Mouse (Mus musculus): ENCODE measurements around the gene Arfgef2. TPM values are rescaled to one million over a fixed set of nuclear protein-coding genes. Genes with fewer than 3 reads are reported as not detected.

The Arfgef2 gene
- 3.8 and 4.2 TPM in 2 replicates for polyA plus RNA-seq (2014; fragmentation: Nextera tagmentation; extraction: Ambion mirVana)

- peak within 1 kb of the TSS; percentile 87 for H3K4me2 ChIP-seq (replicated peaks; ENCODE audit: low read depth, low read length)
- peak; percentile 87 for DNase-seq (ENCODE audit: low spot score)
- ATAC-seq (ENCODE audit: low FRiP score): peak; percentile 89
- H3K4me1 ChIP-seq (replicated peaks; ENCODE audit: control insufficient read depth, insufficient read depth, low read length): 0 out of 2 replicates have a peak, but pooled peaks cover 2% of the 10 kb centered on the region
- no peaks in the 10 kb centered on the region for H3K27me3 ChIP-seq (ENCODE audit: control insufficient read depth, insufficient read depth, low read length)
- no peaks in the 10 kb centered on the region for H3K9me3 ChIP-seq (ENCODE audit: control insufficient read depth, low read length)
- no peaks in the 10 kb centered on the region for H3K36me3 ChIP-seq (ENCODE audit: control insufficient read depth, insufficient read depth, low read length)
- H3K9ac ChIP-seq (ENCODE audit: low read depth, low read length): peak within 1 kb of the TSS; percentile 74
- WGBS: under 1% methylated on average over 39 of the region's 76 CpGs
- H3K27ac ChIP-seq (ENCODE audit: low read depth, low read length): 0 out of 2 replicates have a peak within 1 kb of the TSS, but pooled peaks have one; percentile 27
- peak within 1 kb of the TSS; percentile 84 for H3K4me3 ChIP-seq (ENCODE audit: low read depth, low read length)
These were observed at the start of gene Arfgef2 for GRCm38 (mm10) chr2:166805250-166806172. Gene Arfgef2, plus strand, starts transcription at chr2:166805588.

GRCm38 (mm10) chr2:166757969-166758368 lies 47.4 kb upstream of the Arfgef2 start:
- no peak overlapping the region for H3K4me3 ChIP-seq (ENCODE audit: low read depth, low read length)
- H3K27ac ChIP-seq (ENCODE audit: low read depth, low read length): no peak overlapping the region
- no peak overlapping the region for H3K9ac ChIP-seq (ENCODE audit: low read depth, low read length)
- no peaks in the 10 kb centered on the region for H3K4me1 ChIP-seq (replicated peaks; ENCODE audit: control insufficient read depth, insufficient read depth, low read length)
- 35% methylated on average over 3 of the region's 3 CpGs for WGBS
- no peaks in the 10 kb centered on the region for H3K36me3 ChIP-seq (ENCODE audit: control insufficient read depth, insufficient read depth, low read length)
- H3K9me3 ChIP-seq (ENCODE audit: control insufficient read depth, low read length): no peaks in the 10 kb centered on the region
- no peak overlapping the region for H3K4me2 ChIP-seq (replicated peaks; ENCODE audit: low read depth, low read length)
- ATAC-seq (ENCODE audit: low FRiP score): no peak
- no peak for DNase-seq (ENCODE audit: low spot score)
- no peaks in the 10 kb centered on the region for H3K27me3 ChIP-seq (ENCODE audit: control insufficient read depth, insufficient read depth, low read length)

- WGBS: 8% methylated on average over 5 of the region's 5 CpGs
- H3K27ac ChIP-seq (ENCODE audit: low read depth, low read length): peak overlapping the region; percentile 45; the same call in 1 of the 2 replicates
- peak; percentile 34 for DNase-seq (ENCODE audit: low spot score)
These were observed 41.3 kb upstream of the Arfgef2 start for GRCm38 (mm10) chr2:166764051-166764450.

GRCm38 (mm10) chr2:166767591-166767990 lies 37.8 kb upstream of the Arfgef2 start:
- no peak overlapping the region for H3K27ac ChIP-seq (ENCODE audit: low read depth, low read length)
- H3K27me3 ChIP-seq (ENCODE audit: control insufficient read depth, insufficient read depth, low read length): no peaks in the 10 kb centered on the region
- H3K4me1 ChIP-seq (replicated peaks; ENCODE audit: control insufficient read depth, insufficient read depth, low read length): 0 out of 2 replicates have a peak, but pooled peaks cover 2% of the 10 kb centered on the region
- 72% methylated on average over 9 of the region's 9 CpGs for WGBS
- DNase-seq (ENCODE audit: low spot score) (no peak), ATAC-seq (ENCODE audit: low FRiP score) (no peak)
- H3K9ac ChIP-seq (ENCODE audit: low read depth, low read length): no peak overlapping the region
- no peak overlapping the region for H3K4me2 ChIP-seq (replicated peaks; ENCODE audit: low read depth, low read length)
- no peak overlapping the region for H3K4me3 ChIP-seq (ENCODE audit: low read depth, low read length)
- no peaks in the 10 kb centered on the region for H3K36me3 ChIP-seq (ENCODE audit: control insufficient read depth, insufficient read depth, low read length)
- H3K9me3 ChIP-seq (ENCODE audit: control insufficient read depth, low read length): no peaks in the 10 kb centered on the region

More at GRCm38 (mm10) chr2:166764051-166764450, 41.3 kb upstream of the Arfgef2 start:
- no peaks in the 10 kb centered on the region for H3K9me3 ChIP-seq (ENCODE audit: control insufficient read depth, low read length)
- H3K4me1 ChIP-seq (replicated peaks; ENCODE audit: control insufficient read depth, insufficient read depth, low read length): 0 out of 2 replicates have a peak, but pooled peaks cover 2% of the 10 kb centered on the region
- no peak overlapping the region for H3K4me2 ChIP-seq (replicated peaks; ENCODE audit: low read depth, low read length)
- no peak for ATAC-seq (ENCODE audit: low FRiP score)
- no peak overlapping the region for H3K4me3 ChIP-seq (ENCODE audit: low read depth, low read length)
- no peaks in the 10 kb centered on the region for H3K36me3 ChIP-seq (ENCODE audit: control insufficient read depth, insufficient read depth, low read length)
- no peak overlapping the region for H3K9ac ChIP-seq (ENCODE audit: low read depth, low read length)
- no peaks in the 10 kb centered on the region for H3K27me3 ChIP-seq (ENCODE audit: control insufficient read depth, insufficient read depth, low read length)

GRCm38 (mm10) chr2:166771396-166771795 lies 34.0 kb upstream of the Arfgef2 start:
- Histone ChIP-seq H3K4me3 (ENCODE audit: low read depth, low read length) (no peak overlapping the region), H3K9me3 (ENCODE audit: control insufficient read depth, low read length) (no peaks in the 10 kb centered on the region), H3K4me2 (replicated peaks; ENCODE audit: low read depth, low read length) (no peak overlapping the region), H3K27ac (ENCODE audit: low read depth, low read length) (no peak overlapping the region), H3K9ac (ENCODE audit: low read depth, low read length) (no peak overlapping the region), H3K27me3 (ENCODE audit: control insufficient read depth, insufficient read depth, low read length) (no peaks in the 10 kb centered on the region), H3K36me3 (ENCODE audit: control insufficient read depth, insufficient read depth, low read length) (no peaks in the 10 kb centered on the region), H3K4me1 (replicated peaks; ENCODE audit: control insufficient read depth, insufficient read depth, low read length) (no peaks in the 10 kb centered on the region)
- ATAC-seq (ENCODE audit: low FRiP score) (no peak), DNase-seq (ENCODE audit: low spot score) (no peak)
- WGBS: 60% methylated on average over 11 of the region's 11 CpGs

GRCm38 (mm10) chr2:166773587-166773986 lies 31.8 kb upstream of the Arfgef2 start:
- Histone ChIP-seq H3K27me3 (ENCODE audit: control insufficient read depth, insufficient read depth, low read length) (no peaks in the 10 kb centered on the region), H3K36me3 (ENCODE audit: control insufficient read depth, insufficient read depth, low read length) (no peaks in the 10 kb centered on the region), H3K9me3 (ENCODE audit: control insufficient read depth, low read length) (no peaks in the 10 kb centered on the region), H3K9ac (ENCODE audit: low read depth, low read length) (no peak overlapping the region), H3K4me1 (replicated peaks; ENCODE audit: control insufficient read depth, insufficient read depth, low read length) (no peaks in the 10 kb centered on the region), H3K4me3 (ENCODE audit: low read depth, low read length) (no peak overlapping the region), H3K27ac (ENCODE audit: low read depth, low read length) (no peak overlapping the region), H3K4me2 (replicated peaks; ENCODE audit: low read depth, low read length) (no peak overlapping the region)
- ATAC-seq (ENCODE audit: low FRiP score) (no peak), DNase-seq (ENCODE audit: low spot score) (no peak)
- WGBS: 72% methylated on average over 10 of the region's 10 CpGs

- WGBS: 91% methylated on average over 10 of the region's 10 CpGs
- H3K4me3 ChIP-seq (ENCODE audit: low read depth, low read length): no peak overlapping the region
- no peak overlapping the region for H3K27ac ChIP-seq (ENCODE audit: low read depth, low read length)
- no peaks in the 10 kb centered on the region for H3K27me3 ChIP-seq (ENCODE audit: control insufficient read depth, insufficient read depth, low read length)
- no peaks in the 10 kb centered on the region for H3K36me3 ChIP-seq (ENCODE audit: control insufficient read depth, insufficient read depth, low read length)
- H3K4me1 ChIP-seq (replicated peaks; ENCODE audit: control insufficient read depth, insufficient read depth, low read length): no peaks in the 10 kb centered on the region
- H3K9me3 ChIP-seq (ENCODE audit: control insufficient read depth, low read length): no peaks in the 10 kb centered on the region
- DNase-seq (ENCODE audit: low spot score) (no peak), ATAC-seq (ENCODE audit: low FRiP score) (no peak)
- no peak overlapping the region for H3K4me2 ChIP-seq (replicated peaks; ENCODE audit: low read depth, low read length)
- no peak overlapping the region for H3K9ac ChIP-seq (ENCODE audit: low read depth, low read length)
These were observed 31.1 kb upstream of the Arfgef2 start for GRCm38 (mm10) chr2:166774275-166774674.

GRCm38 (mm10) chr2:166775357-166775893 lies 30.0 kb upstream of the Arfgef2 start:
- DNase-seq (ENCODE audit: low spot score) (no peak), ATAC-seq (ENCODE audit: low FRiP score) (no peak)
- Histone ChIP-seq H3K4me1 (replicated peaks; ENCODE audit: control insufficient read depth, insufficient read depth, low read length) (no peaks in the 10 kb centered on the region), H3K36me3 (ENCODE audit: control insufficient read depth, insufficient read depth, low read length) (no peaks in the 10 kb centered on the region), H3K27ac (ENCODE audit: low read depth, low read length) (no peak overlapping the region), H3K9me3 (ENCODE audit: control insufficient read depth, low read length) (no peaks in the 10 kb centered on the region), H3K4me3 (ENCODE audit: low read depth, low read length) (no peak overlapping the region), H3K9ac (ENCODE audit: low read depth, low read length) (no peak overlapping the region), H3K4me2 (replicated peaks; ENCODE audit: low read depth, low read length) (no peak overlapping the region), H3K27me3 (ENCODE audit: control insufficient read depth, insufficient read depth, low read length) (no peaks in the 10 kb centered on the region)
- WGBS: 57% methylated on average over 11 of the region's 11 CpGs
